Mouse (Mus musculus) B cell, adult 62 days (primary cell): Measurements from ENCODE around the gene Rhox10. TPM values are rescaled to one million over a fixed set of nuclear protein-coding genes. Genes with fewer than 3 reads are reported as not detected.

ENCODE experiments used
- total RNA-seq: library from RNA; stranded (reverse); gene quantifications from 4 replicates; pipeline ENCODE4 v1.2.4, GENCODE M21; 2023

The Rhox10 gene
- not detected in 4 replicates for total RNA-seq

DNA sequence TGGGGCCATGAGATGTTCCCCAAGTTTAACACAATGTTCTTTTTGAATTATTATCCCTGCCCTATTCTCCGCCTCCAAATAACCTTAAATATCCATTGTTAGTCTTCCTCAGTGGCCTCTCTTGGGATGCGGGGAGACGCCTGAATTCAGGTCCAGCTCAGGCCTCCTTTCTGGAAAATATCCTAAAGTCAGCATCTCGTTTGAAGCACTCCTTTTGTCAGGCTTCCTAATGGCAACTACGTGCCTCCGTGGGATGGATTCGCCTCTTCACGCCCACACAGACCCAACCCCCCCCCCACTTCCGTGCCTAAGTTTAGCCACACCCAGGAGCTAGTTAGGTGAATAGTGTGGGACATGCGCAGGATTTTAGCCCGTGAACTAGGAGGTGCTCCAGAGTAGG lies at the start of gene Rhox10:
Gene Rhox10 (plus strand): TSS at position 301 of the 400 bp plus-strand sequence.

GRCm38 (mm10) chrX:38018597-38018996 lies 47.7 kb upstream of the Rhox10 start, which contains the start of gene Btg1-ps1:
Gene Btg1-ps1 (minus strand): TSS chrX:38018815.

DNA sequence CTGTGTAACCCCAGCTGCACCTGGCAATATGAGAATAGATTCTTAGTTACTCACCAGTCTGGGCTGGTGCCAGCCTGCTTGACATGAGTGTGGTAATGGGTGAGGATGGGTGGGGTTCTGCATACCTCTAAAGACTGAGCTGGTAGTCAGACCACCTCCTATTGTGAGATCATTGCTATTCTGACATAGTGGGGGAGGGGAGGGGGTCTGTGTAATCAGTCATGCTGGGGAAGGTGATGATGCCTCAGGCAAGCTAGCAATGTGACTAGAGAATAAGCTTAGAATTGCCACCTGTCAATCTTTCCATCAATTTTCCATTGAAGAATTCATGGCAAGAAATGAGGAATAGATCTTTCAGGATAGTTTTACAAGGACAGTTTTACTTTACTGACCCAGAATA lies 23.3 kb upstream of the Rhox10 start, which contains the start of gene Btg1-ps2:
Gene Btg1-ps2 (minus strand): TSS at position 101 of the 400 bp plus-strand sequence.

DNA sequence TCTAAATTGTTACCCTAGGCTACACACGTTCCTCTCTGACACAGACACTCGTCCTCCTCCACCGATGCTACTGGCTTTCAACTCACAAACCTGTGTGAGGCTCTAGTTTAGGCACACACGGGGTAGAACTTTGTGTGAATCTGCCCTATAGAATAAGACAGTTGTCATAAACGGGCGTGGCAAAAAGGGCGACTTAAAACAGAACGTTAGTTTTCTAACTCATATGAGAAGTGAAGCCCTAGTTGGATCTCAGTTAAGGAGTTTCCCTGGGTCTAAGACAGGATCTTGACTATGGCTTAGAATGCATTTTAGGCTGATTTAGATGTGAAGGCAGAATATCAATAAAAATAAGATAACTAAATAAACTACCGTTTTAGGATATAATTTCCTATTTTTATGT lies 18.8 kb downstream of the Rhox10 start, which contains the start of gene Rhox11:
Gene Rhox11 (minus strand): TSS at position 101 of the 400 bp plus-strand sequence.

GRCm38 (mm10) chrX:38110807-38111206 lies 44.5 kb downstream of the Rhox10 start, which contains the start of gene Rhox12:
Gene Rhox12 (minus strand): TSS chrX:38110907.

GRCm38 (mm10) chrX:38120982-38121381 lies 54.7 kb downstream of the Rhox10 start, which contains the start of gene Rhox13:
Gene Rhox13 (plus strand): TSS chrX:38121219.

Other genes starting within 250 kb of the Rhox10 start
- not detected in 4 replicates for gene Rhox6, start 239.6 kb upstream of the Rhox10 start, total RNA-seq
- not detected in 4 replicates for gene Rhox7a, start 234.8 kb upstream of the Rhox10 start, total RNA-seq
- gene Rhox8, start 187.5 kb upstream of the Rhox10 start, total RNA-seq: not detected in 4 replicates
- gene Rhox7b, start 169.2 kb upstream of the Rhox10 start, total RNA-seq: not detected in 4 replicates
- gene Rhox9, start 164.7 kb upstream of the Rhox10 start, total RNA-seq: not detected in 4 replicates
- gene Btg1-ps1, start 47.7 kb upstream of the Rhox10 start, total RNA-seq: not detected in 4 replicates
- not detected in 4 replicates for gene Btg1-ps2, start 23.4 kb upstream of the Rhox10 start, total RNA-seq
- gene Rhox11, start 18.7 kb downstream of the Rhox10 start, total RNA-seq: not detected in 4 replicates
- not detected in 4 replicates for gene Rhox12, start 44.4 kb downstream of the Rhox10 start, total RNA-seq
- not detected in 4 replicates for gene Rhox13, start 54.7 kb downstream of the Rhox10 start, total RNA-seq
- gene Zbtb33, start 123.3 kb downstream of the Rhox10 start, total RNA-seq: 29.9 to 37.1 TPM (median 34.0 TPM) in 4 replicates
- 0.39 to 1.5 TPM (median 0.52 TPM) in 4 replicates for gene Tmem255a, start 186.0 kb downstream of the Rhox10 start, total RNA-seq
- gene Atp1b4, start 249.7 kb downstream of the Rhox10 start, total RNA-seq: not detected in 4 replicates